Mouse (Mus musculus) urinary bladder, postnatal 10 days (tissue): ENCODE results near the gene Shf.

Experiments
- DNase-seq: peaks from one replicate; pipeline ENCODE4 v3.0.0; 2022; ENCODE audit warnings: low spot score

Gene Shf

DNA sequence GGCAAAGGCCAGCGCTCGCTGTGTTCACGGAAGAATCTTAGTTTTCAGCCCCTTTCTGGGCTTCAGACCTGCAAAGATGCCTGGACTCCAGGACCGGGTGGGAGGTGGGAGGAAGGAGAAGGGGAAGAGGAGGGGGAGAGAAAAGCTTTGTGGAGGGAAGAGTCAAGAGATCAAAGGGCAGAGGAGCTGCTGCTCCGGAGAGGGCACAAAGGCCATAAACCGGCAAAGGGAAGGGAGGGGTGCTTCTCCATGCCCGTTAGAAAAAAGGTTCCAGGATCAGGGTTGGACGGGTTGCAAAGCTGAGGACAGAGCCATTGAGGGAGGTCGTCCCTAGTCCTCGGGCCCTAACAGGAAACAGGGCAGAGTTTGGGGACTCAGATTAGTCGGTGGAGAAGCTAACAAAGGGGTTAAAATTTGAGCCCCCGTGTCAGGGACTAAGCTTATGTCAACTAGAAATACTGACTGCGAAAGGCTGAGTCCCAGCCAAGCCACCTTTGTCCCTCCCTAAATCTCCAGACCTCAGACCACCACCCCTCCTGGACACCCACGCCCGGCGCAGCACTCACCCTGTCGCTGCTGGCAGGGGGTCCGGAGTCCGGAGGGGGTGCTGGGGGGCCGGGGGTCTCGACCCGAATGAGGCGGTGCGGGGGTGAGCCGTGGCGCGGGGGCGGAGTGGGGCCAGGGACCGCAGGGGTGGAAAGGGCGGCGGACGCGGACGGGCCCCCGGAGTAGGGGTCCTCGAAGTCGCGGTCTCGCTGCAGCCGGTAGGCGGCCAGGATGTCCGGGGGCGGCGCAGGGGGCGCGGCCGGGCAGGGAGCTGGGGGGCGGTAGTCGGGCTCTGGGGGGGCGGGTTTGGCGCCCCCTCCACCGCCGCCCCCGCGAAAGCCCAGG, 636 bp downstream of the Shf start:
- DNase-seq, result no peak

DNA sequence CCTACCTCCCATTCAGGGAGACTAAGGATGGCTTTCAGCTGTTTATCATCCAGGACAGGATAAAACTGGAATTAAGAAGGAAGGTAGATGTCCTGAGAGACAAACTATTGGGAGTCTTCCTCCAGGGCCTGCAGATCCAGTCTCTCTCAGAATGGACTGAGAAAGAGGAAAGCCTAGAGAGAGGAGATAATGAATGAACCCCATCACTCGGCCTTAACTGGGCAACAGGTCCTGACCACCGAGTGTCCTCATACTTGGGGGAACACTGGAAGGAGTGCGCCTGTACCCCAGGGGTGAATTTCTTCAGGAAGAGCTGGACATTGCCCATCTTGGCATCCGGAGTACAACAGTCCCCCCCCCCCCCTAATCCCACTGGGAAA, 1.3 kb downstream of the Shf start:
- DNase-seq, result no peak

DNA sequence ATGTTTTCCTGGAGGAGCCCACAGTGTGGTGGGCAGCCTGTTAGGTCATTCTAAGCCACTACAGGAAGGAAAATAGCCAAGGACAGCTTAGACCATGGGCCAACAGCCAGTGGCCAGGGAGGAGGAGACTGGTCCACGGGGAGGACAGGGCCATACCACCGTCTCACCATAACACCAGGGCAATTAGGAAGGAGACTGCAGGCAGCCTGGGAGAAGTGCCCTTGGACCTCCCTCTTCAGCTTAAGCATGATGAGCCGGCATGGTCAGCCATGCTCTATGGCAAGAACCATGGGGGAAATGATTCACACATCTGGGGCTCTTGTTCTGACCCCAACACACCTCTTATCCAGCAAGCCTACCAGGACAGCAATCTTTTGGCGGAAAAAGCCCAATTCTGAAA, 1.8 kb downstream of the Shf start:
- no peak for DNase-seq

DNA sequence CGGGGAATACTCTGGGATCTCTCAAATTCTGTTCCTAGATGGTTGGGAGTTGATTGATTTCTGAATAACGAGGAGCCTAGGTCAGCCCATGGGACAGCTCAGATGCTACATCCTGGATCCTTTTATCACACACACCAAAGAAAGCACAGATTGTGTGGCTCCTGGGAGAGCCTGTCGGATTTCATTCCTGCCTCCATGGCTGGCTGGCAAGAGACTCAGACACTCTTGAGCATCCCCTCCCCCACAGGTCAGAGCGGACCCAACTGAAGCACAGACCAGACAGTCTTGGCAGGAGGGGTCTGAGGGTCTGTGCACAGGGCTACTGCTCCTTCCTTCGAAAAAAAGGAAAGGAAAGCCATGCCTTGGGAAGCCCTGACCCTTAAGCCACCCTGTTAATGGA, 2.3 kb downstream of the Shf start:
- no peak for DNase-seq

DNA sequence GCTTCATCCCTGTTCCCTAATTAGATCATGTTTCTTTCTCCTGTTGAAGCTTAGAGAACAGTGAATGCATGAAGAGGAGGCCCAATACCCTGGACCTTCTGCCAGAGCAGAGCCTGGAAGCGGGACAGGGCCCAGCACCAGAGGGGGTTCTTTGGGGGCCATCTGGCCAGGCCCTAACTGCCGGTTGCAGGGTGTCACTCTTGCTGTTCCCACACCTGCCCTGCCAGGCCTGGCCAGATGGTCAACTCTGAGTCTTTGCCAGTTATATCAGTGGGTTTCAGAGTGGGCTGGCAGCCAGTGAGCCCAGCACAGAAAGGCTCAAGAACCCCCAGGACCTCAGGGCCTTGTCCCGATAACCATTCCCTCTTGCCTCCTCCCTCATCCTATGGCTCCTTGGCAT, 2.9 kb downstream of the Shf start:
- DNase-seq, result no peak

DNA sequence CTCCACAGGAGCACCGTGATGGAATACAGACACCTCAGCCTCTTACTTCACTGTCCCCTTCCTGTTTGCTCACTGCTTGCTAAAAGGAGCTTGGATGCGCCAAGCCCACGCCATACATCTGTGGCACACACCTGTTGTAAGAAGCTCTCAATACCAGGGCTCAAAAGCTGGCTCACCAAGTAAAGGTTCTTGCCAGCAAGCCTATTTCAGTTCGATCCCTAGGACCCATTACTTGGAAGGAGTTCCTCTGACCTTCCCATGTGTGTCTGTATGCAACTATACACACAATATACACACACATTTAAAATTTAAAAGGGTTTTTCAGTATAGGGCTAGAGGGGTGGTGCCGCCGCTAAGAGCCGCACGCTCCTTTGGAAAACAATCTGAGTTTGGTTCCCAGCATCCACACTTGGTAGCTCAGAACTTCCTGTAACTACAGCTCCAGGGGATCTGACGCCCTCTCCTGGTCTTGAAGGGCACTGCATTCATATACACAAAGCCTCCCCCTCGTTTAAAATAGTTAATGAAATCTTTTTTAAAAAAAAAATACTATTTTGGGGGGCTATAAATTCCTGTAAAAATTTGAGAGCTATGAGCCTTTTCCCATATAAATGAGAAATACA, 3.6 kb downstream of the Shf start:
- no peak for DNase-seq

DNA sequence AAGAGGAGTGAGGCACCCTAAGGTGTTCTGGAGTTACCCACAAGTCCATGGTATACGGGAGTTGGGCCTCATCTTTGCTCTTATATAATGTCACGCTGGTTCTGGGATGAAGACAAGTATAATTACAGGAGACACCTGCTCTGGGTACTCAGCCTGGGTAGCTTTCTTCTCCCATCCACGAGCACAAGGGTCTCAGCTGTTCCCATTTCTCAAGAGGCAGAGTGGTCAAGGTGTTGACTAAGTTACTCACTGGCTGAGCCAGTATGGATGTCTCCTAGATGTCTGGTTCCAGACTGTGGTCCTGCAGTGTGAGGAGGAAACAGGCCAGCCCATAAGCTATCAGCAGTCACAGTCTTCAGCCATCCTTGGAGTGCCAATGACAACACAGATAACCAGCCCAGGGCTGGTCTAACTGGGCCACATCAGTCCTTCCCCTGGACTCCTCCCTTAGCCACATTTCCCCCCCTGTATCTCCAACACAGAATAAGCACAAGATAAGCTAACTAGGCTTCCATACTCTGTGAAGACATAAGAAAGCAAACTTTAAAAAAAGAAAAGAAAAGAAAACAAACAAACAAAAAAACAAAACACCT, 4.5 kb downstream of the Shf start:
- no peak for DNase-seq

DNA sequence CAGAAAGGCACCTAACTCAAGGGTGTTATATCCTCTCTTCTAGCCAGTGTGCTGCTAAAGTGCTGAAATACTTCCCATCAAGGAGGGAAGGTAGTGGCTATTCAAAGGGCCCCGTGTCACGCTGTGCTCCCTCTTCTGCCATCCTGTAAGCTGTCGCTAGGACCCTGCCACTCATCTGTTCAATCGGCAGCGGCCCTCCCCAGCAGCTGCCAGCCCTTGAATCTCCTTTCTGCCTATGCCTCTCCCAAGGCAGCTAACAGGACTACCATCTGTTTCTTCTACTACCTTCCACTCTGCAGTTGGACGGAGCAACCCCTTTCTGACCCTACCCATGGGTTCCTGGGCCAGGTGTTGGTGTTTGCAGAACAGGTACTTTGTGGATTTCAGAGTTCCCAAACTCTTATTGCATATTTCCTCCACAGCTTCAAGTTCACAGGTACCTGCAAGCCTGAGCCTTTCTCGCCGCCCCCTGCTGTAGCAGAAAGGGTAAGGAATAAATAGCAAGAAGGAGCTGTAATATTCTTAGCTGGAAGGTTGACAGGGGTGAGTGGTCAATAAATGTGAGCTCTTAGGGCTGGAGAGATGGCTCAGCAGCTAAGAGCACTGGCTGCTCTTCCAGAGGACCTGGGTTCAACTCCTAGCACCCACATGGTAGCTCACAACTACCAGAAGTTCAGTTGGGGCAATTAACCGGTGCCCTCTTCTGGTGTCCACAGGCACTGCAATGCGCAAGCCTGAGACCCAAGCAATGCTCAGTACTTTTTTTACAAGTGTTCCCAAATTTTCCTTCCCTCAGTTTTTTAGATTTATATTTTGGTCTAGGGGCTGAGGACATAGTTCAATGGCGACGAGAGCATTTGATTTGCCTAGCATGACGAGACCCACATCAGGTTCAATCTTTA, 6.1 kb downstream of the Shf start:
- DNase-seq, result no peak

DNA sequence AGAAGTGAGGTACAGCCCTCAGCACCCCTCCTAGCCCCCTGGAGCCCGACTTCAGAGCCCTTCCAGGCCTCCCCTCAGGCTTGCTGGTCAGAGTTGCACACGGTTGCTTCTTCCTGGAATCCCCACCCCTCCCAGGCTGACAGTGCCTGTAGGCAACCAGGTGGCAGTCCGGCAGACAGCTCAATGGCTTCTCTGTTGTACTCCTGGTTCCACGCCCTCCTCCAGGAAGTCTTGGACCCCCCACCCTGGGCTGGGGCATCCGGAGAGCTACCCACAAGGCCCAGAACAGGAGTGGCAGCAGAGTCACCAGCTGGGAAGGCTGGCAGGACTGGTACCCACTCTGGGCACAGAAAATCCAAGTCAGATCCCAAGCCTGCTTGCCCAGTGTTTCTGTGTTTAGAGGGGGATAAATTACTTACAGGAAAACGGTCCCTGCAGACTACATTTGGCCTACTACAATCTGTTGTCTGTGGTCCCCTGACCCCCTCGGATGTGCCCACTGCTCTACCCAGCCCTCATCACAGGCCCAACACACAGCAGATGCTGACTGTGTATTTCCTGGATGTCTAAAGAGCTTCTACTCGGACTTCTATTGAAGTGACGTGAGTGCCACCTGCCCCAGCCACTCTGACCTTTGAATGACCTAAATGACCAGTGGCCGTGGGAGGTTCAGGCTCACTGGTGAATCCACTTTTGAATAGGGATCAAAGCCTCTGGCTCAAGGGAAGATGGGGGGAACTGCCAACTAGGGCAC, 6.9 kb downstream of the Shf start:
- no peak for DNase-seq

DNA sequence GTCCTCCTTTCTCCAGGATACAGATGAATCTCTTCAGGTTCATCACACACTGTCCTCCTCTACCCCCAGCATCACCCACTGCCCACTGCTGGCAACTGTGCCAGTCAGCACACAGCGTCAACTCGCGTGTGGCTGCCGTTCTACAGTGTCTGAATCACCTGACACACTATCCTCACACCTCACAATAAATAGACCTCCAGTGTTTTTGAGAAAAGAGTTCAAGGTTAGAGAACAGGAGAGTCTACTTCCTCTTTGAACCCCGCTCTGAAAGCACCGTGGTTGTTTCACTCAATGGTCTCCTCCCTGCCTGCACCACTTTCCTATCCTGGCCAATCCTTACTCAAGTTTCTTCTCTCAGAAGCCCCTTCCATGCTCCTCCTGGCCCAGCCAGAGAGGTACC, 7.8 kb downstream of the Shf start:
- DNase-seq, result no peak

DNA sequence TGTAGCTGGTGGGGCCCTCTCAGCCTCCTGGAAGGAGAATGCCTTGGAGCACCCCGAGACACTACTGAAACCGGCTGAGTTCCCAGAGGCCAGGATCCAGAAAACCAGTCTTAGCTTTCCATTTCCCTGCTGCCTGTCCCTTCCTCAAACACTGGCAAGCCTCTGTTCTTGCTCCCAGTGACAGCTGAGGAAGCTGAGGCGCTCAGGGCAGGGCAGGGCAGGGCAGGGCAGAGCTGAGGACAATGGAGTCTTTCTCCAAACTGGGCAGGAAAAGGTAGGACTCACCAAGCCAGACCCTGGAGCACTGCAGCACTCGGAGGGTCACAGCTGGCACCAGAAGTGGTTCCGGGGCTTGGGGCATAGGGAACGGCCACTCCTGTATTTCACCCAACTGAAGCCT, 8.7 kb downstream of the Shf start:
- no peak for DNase-seq

DNA sequence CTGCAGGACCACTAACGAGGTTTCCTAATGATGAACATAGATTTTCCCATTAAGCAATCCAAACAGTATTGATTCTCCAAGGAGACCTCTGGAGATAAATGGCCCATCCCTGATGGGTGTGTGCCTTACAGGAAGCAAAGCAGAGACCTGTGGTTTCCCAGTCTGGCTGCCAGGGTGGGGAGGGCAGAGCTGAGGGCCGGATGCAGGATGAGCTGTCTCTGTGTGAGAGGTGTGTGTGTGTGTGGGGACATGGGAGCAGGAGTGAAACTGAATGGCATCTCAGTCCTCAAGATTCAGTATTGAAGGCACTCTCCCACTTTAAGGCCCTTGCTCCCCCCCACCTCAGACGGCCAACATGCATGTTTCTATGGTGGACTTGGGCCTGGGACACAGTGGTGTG, 12.8 kb downstream of the Shf start:
- DNase-seq, result no peak

DNA sequence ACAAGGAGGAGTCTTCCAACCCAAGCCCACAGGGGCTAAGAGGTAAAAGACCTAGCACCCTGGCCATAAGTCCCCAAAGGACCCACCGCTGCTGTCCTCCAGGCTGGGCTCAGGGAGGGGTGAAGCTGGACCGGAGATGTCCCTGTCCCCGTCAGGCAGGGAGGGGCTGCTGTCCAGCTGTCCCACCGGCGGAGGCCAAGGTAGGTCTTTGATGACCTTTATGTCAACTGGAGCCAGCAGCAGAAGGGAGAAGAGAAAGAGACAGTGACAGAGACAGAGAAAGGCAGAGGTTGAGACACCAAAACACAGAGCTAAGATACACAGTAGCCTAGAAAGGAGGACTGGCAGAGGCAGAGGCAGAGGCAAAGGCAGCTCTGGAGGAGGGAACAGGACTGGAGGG, 13.6 kb downstream of the Shf start:
- no peak for DNase-seq

DNA sequence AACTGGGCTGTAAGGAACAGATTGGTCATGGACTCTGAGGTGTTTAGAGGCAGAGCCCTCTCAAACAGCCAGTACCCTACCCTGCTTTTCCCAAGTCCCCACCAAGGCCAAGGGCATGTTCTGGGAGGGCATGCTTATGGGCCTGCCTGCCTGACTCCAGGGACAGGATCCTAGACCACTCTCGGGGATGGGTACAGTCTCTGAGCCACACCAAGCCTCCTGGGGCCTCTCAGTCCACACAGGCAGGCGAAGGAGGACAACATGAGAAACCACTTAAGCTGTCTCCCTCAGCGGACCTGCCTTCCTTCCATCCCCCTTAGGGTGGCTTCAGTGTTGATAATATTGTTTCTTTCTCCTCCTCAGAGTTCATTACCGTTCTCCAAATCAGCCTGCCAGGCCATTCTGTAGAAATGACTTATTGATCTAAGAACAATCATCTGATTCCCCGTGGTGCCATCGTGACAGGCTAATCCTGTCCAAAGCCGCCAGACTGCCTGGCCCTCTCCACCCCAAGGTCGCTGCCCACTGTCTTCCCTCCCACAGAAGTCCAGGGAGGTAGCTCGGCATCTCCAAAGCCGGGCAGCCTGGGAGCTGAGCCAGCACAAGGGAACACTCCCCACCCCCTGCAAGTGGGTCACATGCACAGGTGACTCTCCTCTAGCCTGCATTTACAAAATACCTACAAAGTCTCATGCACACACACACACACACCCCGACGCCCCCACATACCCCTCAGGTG, 14.6 kb downstream of the Shf start:
- no peak for DNase-seq

DNA sequence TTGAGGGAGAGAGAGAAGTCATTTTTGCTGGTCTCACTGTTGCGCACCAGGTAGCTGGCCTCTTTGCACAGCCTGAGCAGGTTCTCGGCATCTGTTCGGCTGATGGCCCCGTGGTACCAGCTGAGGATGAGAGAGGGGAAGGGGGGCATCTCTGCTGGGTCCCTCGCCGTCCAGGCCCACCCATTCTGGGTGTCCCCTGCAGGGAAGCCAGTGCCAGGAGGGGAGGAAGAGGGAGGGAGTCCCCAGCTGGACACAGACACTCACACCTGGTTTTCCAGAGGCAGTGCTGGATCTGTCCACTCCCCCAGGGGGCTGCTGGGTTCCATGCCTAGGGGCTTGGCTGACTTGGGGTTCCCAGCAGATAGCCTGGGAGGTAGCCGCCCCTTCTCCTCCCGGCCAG, 15.2 kb downstream of the Shf start:
- DNase-seq, result no peak

DNA sequence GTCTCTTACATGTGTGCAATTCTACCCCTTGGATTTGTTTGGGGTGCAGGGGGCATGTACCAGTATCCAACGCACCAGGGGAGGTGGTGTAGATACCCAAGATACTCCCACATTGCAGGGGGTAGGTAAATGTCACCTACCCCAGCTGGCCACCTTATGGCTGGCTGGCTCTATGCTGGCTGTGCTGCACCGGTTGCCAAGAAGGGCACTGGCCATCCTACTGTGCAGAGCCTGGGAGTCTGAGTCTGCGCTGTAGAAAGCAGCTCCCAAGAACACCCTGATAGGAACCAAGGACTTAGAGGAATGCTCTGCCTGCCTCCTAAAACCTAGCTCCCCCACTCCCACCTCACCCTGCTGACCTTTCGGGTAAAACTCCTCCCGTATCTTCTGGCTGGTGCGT, 16.0 kb downstream of the Shf start:
- DNase-seq, result no peak

DNA sequence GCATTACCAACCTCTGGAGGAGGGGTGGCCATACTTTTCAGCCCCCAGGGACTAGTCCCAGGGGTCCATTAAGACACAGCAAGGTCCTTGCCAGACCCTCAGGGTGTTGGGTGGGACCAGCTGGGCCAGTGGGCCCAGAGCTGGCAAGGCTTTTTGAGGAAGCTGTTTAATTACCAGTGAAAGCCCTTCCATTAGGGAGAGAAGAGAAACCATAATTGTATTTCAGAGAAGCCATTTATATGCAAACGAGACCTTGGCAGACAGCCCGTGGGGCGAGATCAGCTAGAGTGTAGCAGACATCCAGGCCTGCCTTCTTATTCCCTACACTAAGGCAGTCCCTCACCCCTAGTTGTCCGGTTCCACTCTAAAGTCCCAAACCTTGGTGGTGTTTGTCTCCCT, 17.0 kb downstream of the Shf start:
- no peak for DNase-seq

DNA sequence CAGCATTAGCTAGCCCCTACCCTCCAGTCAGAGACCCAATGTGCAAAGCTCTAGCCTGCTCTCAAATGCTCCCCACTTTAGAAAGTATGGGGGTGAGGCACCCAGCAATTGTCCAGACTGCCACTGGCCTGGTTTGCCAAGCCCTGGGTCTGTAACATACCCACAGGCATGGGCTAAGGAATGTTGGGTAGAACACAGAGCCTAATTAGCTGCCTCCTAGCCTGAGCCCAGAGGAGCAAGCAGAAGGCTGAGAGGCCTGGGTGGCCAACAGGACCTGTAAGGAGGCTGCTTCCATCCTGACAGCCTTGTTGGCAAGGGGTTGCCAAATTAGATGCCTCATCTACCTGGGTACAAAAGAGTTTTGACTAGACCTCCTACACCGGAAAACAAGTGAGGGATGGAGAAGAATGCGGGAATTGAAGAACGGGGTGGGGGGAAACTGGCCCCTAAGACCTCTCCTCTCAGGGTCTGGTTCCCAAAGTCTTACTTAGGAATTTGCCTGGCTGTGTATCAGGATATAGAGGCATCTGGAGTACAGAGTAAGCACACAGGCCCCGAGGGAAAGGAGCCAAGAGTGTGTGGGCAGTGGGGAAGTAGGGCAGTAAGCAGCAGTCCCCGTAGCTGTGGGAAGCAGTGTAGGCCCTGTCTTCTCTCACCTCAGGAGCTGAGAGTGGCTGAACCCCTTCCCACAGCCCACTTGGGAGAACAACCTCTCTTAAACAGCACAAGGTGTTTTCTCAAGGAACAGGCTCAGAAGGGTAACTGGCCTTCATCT, 17.6 kb downstream of the Shf start:
- no peak for DNase-seq

DNA sequence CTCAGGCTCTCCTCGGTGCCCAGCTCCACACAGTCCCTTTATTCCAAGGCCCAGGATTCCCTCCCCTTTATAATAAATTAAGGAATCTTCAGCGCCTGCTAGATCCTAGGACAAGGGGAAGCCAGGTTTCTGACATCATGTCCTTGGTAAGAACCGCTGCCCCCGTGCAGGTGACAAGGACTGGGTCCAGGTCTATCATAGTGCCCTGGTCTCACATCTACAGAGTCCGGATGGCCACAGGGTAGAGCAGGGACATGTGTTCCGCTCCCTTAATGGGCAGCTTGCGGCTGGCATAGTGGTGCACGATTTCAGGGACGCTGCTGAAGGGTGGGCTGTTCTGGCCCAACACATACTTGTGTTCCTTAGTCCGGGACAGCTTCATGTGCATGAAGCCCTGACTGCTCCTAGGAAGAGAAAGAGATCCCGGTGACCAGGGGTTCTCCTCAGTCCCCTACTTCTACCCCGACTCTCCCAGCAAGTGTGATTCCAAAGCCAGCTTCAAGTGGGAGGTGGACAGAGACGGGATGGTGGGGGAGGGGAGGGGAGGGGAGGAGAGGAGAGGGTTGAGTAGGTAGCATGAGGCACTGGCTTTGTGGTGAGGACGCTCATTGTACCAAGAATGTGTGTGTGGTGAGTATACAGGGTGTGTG, 19.7 kb downstream of the Shf start:
- DNase-seq, result no peak
